Mouse (Mus musculus) erythroblast, embryonic 14.5 days (primary cell): ENCODE measurements around the gene Jmjd7.

ENCODE experiments used
- GATA1 ChIP-seq: IDR thresholded peaks from 2 replicates; pipeline ENCODE4 v1.6.1; 2012; ENCODE audit warnings: low read length, inconsistent platforms, mixed read lengths
- TAL1 ChIP-seq: IDR thresholded peaks from 3 replicates; pipeline ENCODE4 v1.6.1; 2012; ENCODE audit warnings: low read length, inconsistent platforms, mixed read lengths

DNA sequence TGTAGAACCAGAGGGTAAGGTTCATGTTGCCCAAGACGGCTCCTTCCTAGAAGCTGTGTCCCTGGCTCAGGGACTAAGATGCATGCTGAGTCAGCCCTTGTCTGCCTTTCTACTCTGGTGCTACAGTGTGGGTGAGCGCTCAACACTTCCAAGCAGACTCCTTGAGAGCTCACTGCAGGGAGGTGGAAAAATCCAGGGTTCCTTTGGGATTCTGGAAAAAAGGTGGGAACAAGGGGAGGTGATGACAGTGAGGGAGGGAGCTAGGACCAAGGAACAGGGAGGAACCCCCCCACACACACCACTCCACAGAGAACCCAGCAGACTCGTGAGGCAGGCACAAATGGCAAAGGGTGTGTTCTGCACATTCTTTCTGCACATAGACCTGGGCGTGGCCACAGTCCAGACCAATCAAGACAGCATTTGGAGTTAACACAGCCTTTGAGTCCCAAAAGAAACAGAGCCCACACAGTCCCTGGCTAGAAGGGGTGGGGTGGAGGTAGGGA lies 16.9 kb downstream of the Jmjd7 start:
- TF ChIP-seq GATA1 = no peak
- no peak for TF ChIP-seq TAL1
